8 mouse cellular contexts compared by ENCODE assay signal in genomic region chr8:71469411-71469810, GRCm38 (mm10). TPM values are rescaled to one million over a fixed set of nuclear protein-coding genes. Genes with fewer than 3 reads are reported as not detected.
A peak's percentile ranks its signal among the peaks of the same experiment; 100 is the strongest.
DNase-seq lines count a peak whose midpoint lies in the region; ATAC-seq and TF ChIP-seq lines count a peak whose summit lies in the region.

No protein-coding gene starts in this region.

- TF ChIP-seq POLR2A in small intestine, adult 2 months (IDR thresholded peaks at IDR 0.05; ENCODE audit: low read depth, low read length) = no peak; the same call in 1 of the 2 replicates

- peak overlapping the region; percentile 76 for H3K27ac ChIP-seq in heart, postnatal 0 days (ENCODE audit: low read depth)
- 0 out of 2 replicates have a peak overlapping the region, but pooled peaks have one; percentile 2 for H3K27ac ChIP-seq in small intestine, adult 2 months (ENCODE audit: insufficient read depth, low read depth, low read length)

- no peaks in the 10 kb centered on the region for H3K9me3 ChIP-seq in heart, postnatal 0 days (replicated peaks; ENCODE audit: control insufficient read depth, low read length)

- peak overlapping the region; percentile 67 for H3K9ac ChIP-seq in heart, postnatal 0 days (replicated peaks; ENCODE audit: low read depth, low read length)

- H3K4me1 ChIP-seq in heart, postnatal 0 days (ENCODE audit: control insufficient read depth, insufficient read depth) = peaks cover 14% of the 10 kb centered on the region
- peaks cover 6% of the 10 kb centered on the region; the same call in 1 of the 2 replicates for H3K4me1 ChIP-seq in small intestine, adult 2 months (ENCODE audit: control insufficient read depth, insufficient read depth, insufficient read length, low read length)

- no peak for TF ChIP-seq CTCF in heart, postnatal 0 days (IDR thresholded peaks at IDR 0.05; ENCODE audit: low read depth)
- TF ChIP-seq CTCF in small intestine, adult 2 months (IDR thresholded peaks at IDR 0.05; ENCODE audit: extremely low read depth, insufficient read length, insufficient replicate concordance, low read depth, low read length) = no peak

- ATAC-seq in heart, postnatal 0 days (ENCODE audit: insufficient read depth, low read depth) = no peak

- peak overlapping the region; percentile 85 for H3K4me3 ChIP-seq in heart, postnatal 0 days (ENCODE audit: low read depth, low read length)
- peak overlapping the region; percentile 86 for H3K4me3 ChIP-seq in small intestine, adult 2 months (ENCODE audit: low read depth, low read length)

- H3K36me3 ChIP-seq in heart, postnatal 0 days (replicated peaks; ENCODE audit: control insufficient read depth, insufficient read depth, low read length) = peaks cover 30% of the 10 kb centered on the region
- peaks cover 16% of the 10 kb centered on the region for H3K36me3 ChIP-seq in small intestine, adult 2 months (ENCODE audit: control insufficient read depth, insufficient read depth, low read length)

- peak overlapping the region; percentile 96 for H3K4me2 ChIP-seq in heart, postnatal 0 days (ENCODE audit: low read depth, low read length)

- peak; percentile 16 for DNase-seq in ovary, adult 18-20 months (ENCODE audit: low spot score)
- DNase-seq in ovary, postnatal 36 days (ENCODE audit: low spot score) = no peak
- DNase-seq in cerebellum, postnatal 14 days = peak; percentile 64 to 74
- DNase-seq in heart, postnatal 0 days (ENCODE audit: low spot score) = peak; percentile 7
- peak; percentile 62 to 74 for DNase-seq in layer of hippocampus, postnatal 10 days (ENCODE audit: low spot score in 2 of 2)
- peak; percentile 60 to 66 for DNase-seq in lung, postnatal 4 days
- no peak for DNase-seq in urinary bladder, postnatal 10 days (ENCODE audit: low spot score)

- under 1% methylated on average over 22 of the region's 24 CpGs for WGBS in heart, postnatal 0 days
- WGBS in small intestine, adult 2 months = under 1% methylated on average over 24 of the region's 24 CpGs

- H3K27me3 ChIP-seq in heart, postnatal 0 days (ENCODE audit: control insufficient read depth, insufficient read depth, low read length) = no peaks in the 10 kb centered on the region
- no peaks in the 10 kb centered on the region for H3K27me3 ChIP-seq in small intestine, adult 2 months (ENCODE audit: control insufficient read depth, insufficient read depth, low read length)

- no peak for TF ChIP-seq EP300 in heart, postnatal 0 days (IDR thresholded peaks at IDR 0.05; ENCODE audit: low read depth)

RNA-seq across cellular contexts. Expression of gene Dda1, which starts 0.4 kb away (rescaled TPM):
- total RNA-seq in heart, postnatal 0 days (2014; rRNA removed; ENCODE audit: low replicate concordance) = 73.5 and 89.9 TPM in 2 replicates
- 62.7 and 66.4 TPM in 2 replicates for polyA plus RNA-seq in heart, postnatal 0 days (2015; fragmentation: Nextera tagmentation; extraction: Ambion mirVana)
- 100 to 1,000 TPM; 128 to 130 TPM for total RNA-seq in layer of hippocampus, postnatal 10 days (2021)
- 46.3 and 85.3 TPM in 2 replicates for polyA plus RNA-seq in small intestine, adult 2 months (2012; rRNA removed)

RNA-seq across cellular contexts. Expression of gene Mrpl34, which starts 4.7 kb away (rescaled TPM):
- total RNA-seq in heart, postnatal 0 days (2014; rRNA removed; ENCODE audit: low replicate concordance) = 169 and 188 TPM in 2 replicates
- polyA plus RNA-seq in heart, postnatal 0 days (2015; fragmentation: Nextera tagmentation; extraction: Ambion mirVana) = 284 and 320 TPM in 2 replicates
- 10 to 100 TPM; 59.5 to 69.2 TPM for total RNA-seq in layer of hippocampus, postnatal 10 days (2021)
- 170 and 172 TPM in 2 replicates for polyA plus RNA-seq in small intestine, adult 2 months (2012; rRNA removed)

RNA-seq across cellular contexts. Expression of gene Abhd8, which starts 6.0 kb away (rescaled TPM):
- 57.7 and 69.8 TPM in 2 replicates for total RNA-seq in heart, postnatal 0 days (2014; rRNA removed; ENCODE audit: low replicate concordance)
- 32.8 and 36.6 TPM in 2 replicates for polyA plus RNA-seq in heart, postnatal 0 days (2015; fragmentation: Nextera tagmentation; extraction: Ambion mirVana)
- 100 to 1,000 TPM; 145 to 159 TPM for total RNA-seq in layer of hippocampus, postnatal 10 days (2021)
- 17.4 and 26.5 TPM in 2 replicates for polyA plus RNA-seq in small intestine, adult 2 months (2012; rRNA removed)

RNA-seq across cellular contexts. Expression of gene Ano8, which starts 16.4 kb away (rescaled TPM):
- total RNA-seq in heart, postnatal 0 days (2014; rRNA removed; ENCODE audit: low replicate concordance) = 10.8 and 15.0 TPM in 2 replicates
- polyA plus RNA-seq in heart, postnatal 0 days (2015; fragmentation: Nextera tagmentation; extraction: Ambion mirVana) = 0.74 and 0.93 TPM in 2 replicates
- 10 to 100 TPM; 64.3 to 71.5 TPM for total RNA-seq in layer of hippocampus, postnatal 10 days (2021)
- 9.0 and 19.8 TPM in 2 replicates for polyA plus RNA-seq in small intestine, adult 2 months (2012; rRNA removed)

RNA-seq across cellular contexts. Expression of gene Gtpbp3, which starts 18.5 kb away (rescaled TPM):
- 21.1 and 36.7 TPM in 2 replicates for total RNA-seq in heart, postnatal 0 days (2014; rRNA removed; ENCODE audit: low replicate concordance)
- polyA plus RNA-seq in heart, postnatal 0 days (2015; fragmentation: Nextera tagmentation; extraction: Ambion mirVana) = 10.3 and 11.3 TPM in 2 replicates
- 10 to 100 TPM; 26.4 to 29.4 TPM for total RNA-seq in layer of hippocampus, postnatal 10 days (2021)
- polyA plus RNA-seq in small intestine, adult 2 months (2012; rRNA removed) = 18.6 and 25.8 TPM in 2 replicates

Comparison
In these comparisons a context has a peak if more than half of its experiments do, and no peak if none do; other contexts are left out.
1. DNase-seq: peak in ovary, adult 18-20 months (single experiment), cerebellum, postnatal 14 days (2 of 2), heart, postnatal 0 days (single experiment), layer of hippocampus, postnatal 10 days (2 of 2) and lung, postnatal 4 days (2 of 2); none in ovary, postnatal 36 days (single experiment) and urinary bladder, postnatal 10 days (single experiment).